ENCODE assay signal across 24 mouse cellular contexts in genomic region chr13:107848871-107849270, GRCm38 (mm10).
DNase-seq lines count a peak whose midpoint lies in the region; ATAC-seq lines count a peak whose summit lies in the region.
"Had no signal": no experiment of that assay in that cellular context is flagged by ENCODE, and none has a peak within 500 bp of the region (broad histone marks: within the 10 kb centered on the region; RNA-seq: fewer than 3 reads in every experiment).

No protein-coding gene starts in this region.

- ATAC-seq in heart, embryonic 14.5 days (ENCODE audit: insufficient number of reproducible peaks, insufficient read depth, low FRiP score, low read depth) = no peak
- ATAC-seq in megakaryocyte, adult 5-6 weeks (ENCODE audit: poor library complexity, severe bottlenecking) = no peak
- no peak for ATAC-seq in hindbrain, embryonic 16.5 days
- ATAC-seq: activated CD4-positive, CD25-positive, alpha-beta regulatory T cell, adult 4 months; CD4-positive, CD25-positive, alpha-beta regulatory T cell, adult 4 months; forebrain, embryonic 14.5 days; forebrain, postnatal 0 days; intestine, embryonic 15.5 days had no signal

- DNase-seq in heart, postnatal 10 days = no peak
- peak; percentile 15 for DNase-seq in ZHBTc4 (ENCODE audit: low read depth, low spot score)
- DNase-seq in brain, adult 2 months (ENCODE audit: low read depth, low spot score) = peak; percentile 45
- DNase-seq: adrenal gland, adult 8-10 months; adrenal gland, postnatal 25 days; cerebellum, adult 18-20 months; cerebellum, adult 9-10 months; cerebellum, postnatal 25 days; forebrain, postnatal 0 days; gastrocnemius, postnatal 10 days; gastrocnemius, postnatal 36 days had no signal

- intact Hi-C loops in heart, postnatal 10 days (cut with DNase I) = loop anchor here (5.0 kb wide), 1 partner anchor 38 kb away; no protein-coding TSS in a partner anchor

- no peaks in the 10 kb centered on the region for H3K27me3 ChIP-seq in heart, embryonic 14.5 days (ENCODE audit: control insufficient read depth, insufficient read depth, low read length)
- no peaks in the 10 kb centered on the region for H3K27me3 ChIP-seq in megakaryocyte, embryonic 14.5 days (replicated peaks)
- no peaks in the 10 kb centered on the region for H3K27me3 ChIP-seq in hindbrain, embryonic 16.5 days (replicated peaks; ENCODE audit: control insufficient read depth, insufficient read depth, low read length)
- H3K27me3 ChIP-seq: embryonic facial prominence, embryonic 12.5 days; embryonic facial prominence, embryonic 15.5 days; heart, embryonic 12.5 days; hindbrain, embryonic 12.5 days; hindbrain, embryonic 15.5 days; intestine, embryonic 15.5 days had no signal

- H3K9ac ChIP-seq in heart, embryonic 14.5 days (ENCODE audit: low read length) = no peak overlapping the region
- H3K9ac ChIP-seq in hindbrain, embryonic 16.5 days (ENCODE audit: low read depth, low read length) = no peak overlapping the region
- H3K9ac ChIP-seq: embryonic facial prominence, embryonic 12.5 days; embryonic facial prominence, embryonic 15.5 days; forebrain, postnatal 0 days; heart, embryonic 12.5 days; hindbrain, embryonic 12.5 days; hindbrain, embryonic 15.5 days; intestine, embryonic 15.5 days had no signal

- no peak overlapping the region for H3K4me3 ChIP-seq in heart, embryonic 14.5 days (ENCODE audit: control insufficient read depth in 1 of 2, insufficient read depth in 1 of 2, low read depth in 1 of 2, low read length in 2 of 2)
- peak overlapping the region; percentile 38 for H3K4me3 ChIP-seq in megakaryocyte, embryonic 14.5 days (replicated peaks)
- no peak overlapping the region for H3K4me3 ChIP-seq in hindbrain, embryonic 16.5 days (ENCODE audit: low read length)
- H3K4me3 ChIP-seq: embryonic facial prominence, embryonic 12.5 days; embryonic facial prominence, embryonic 15.5 days; heart, embryonic 12.5 days; hindbrain, embryonic 12.5 days; hindbrain, embryonic 15.5 days; intestine, embryonic 15.5 days had no signal

- peaks cover 22 to 34% of the 10 kb centered on the region in 2 experiments for H3K4me1 ChIP-seq in heart, embryonic 14.5 days (ENCODE audit: control insufficient read depth in 2 of 2, insufficient read depth in 2 of 2, low read length in 2 of 2)
- peaks cover 76% of the 10 kb centered on the region for H3K4me1 ChIP-seq in megakaryocyte, embryonic 14.5 days
- H3K4me1 ChIP-seq in hindbrain, embryonic 16.5 days (ENCODE audit: control insufficient read depth, insufficient read depth, low read depth, low read length) = peaks cover 30% of the 10 kb centered on the region

- H3K36me3 ChIP-seq in heart, embryonic 14.5 days (ENCODE audit: control insufficient read depth, insufficient read depth, low read length) = no peaks in the 10 kb centered on the region
- H3K36me3 ChIP-seq in megakaryocyte, embryonic 14.5 days (replicated peaks; ENCODE audit: low read length) = peaks cover 44% of the 10 kb centered on the region
- H3K36me3 ChIP-seq in hindbrain, embryonic 16.5 days (ENCODE audit: control insufficient read depth, insufficient read depth, low read length) = no peaks in the 10 kb centered on the region
- H3K36me3 ChIP-seq: embryonic facial prominence, embryonic 12.5 days; embryonic facial prominence, embryonic 15.5 days; heart, embryonic 12.5 days; hindbrain, embryonic 12.5 days; hindbrain, embryonic 15.5 days; intestine, embryonic 15.5 days had no signal

- no peaks in the 10 kb centered on the region for H3K9me3 ChIP-seq in heart, embryonic 14.5 days (ENCODE audit: control insufficient read depth, low read length)
- H3K9me3 ChIP-seq in megakaryocyte, embryonic 14.5 days = no peaks in the 10 kb centered on the region
- H3K9me3 ChIP-seq in hindbrain, embryonic 16.5 days (ENCODE audit: control insufficient read depth, low read length) = no peaks in the 10 kb centered on the region
- H3K9me3 ChIP-seq: embryonic facial prominence, embryonic 12.5 days; embryonic facial prominence, embryonic 15.5 days; heart, embryonic 12.5 days; hindbrain, embryonic 12.5 days; hindbrain, embryonic 15.5 days; intestine, embryonic 15.5 days had no signal

- H3K4me2 ChIP-seq in heart, embryonic 14.5 days (ENCODE audit: low read length) = 0 out of 2 replicates have a peak overlapping the region, but pooled peaks have one; percentile 10
- no peak overlapping the region for H3K4me2 ChIP-seq in hindbrain, embryonic 16.5 days (ENCODE audit: low read length)
- H3K4me2 ChIP-seq: embryonic facial prominence, embryonic 12.5 days; embryonic facial prominence, embryonic 15.5 days; heart, embryonic 12.5 days; hindbrain, embryonic 12.5 days; hindbrain, embryonic 15.5 days; intestine, embryonic 15.5 days had no signal

- WGBS in heart, embryonic 14.5 days = 44% methylated on average over 7 of the region's 7 CpGs
- 59% methylated on average over 7 of the region's 7 CpGs for WGBS in hindbrain, embryonic 16.5 days

- H3K27ac ChIP-seq in heart, embryonic 14.5 days (replicated peaks in 1 of 2; ENCODE audit: control insufficient read depth in 1 of 2, insufficient read depth in 1 of 2, low read depth in 2 of 2, low read length in 2 of 2) = no peak overlapping the region
- no peak overlapping the region for H3K27ac ChIP-seq in hindbrain, embryonic 16.5 days (ENCODE audit: low read depth, low read length)
- H3K27ac ChIP-seq: embryonic facial prominence, embryonic 12.5 days; embryonic facial prominence, embryonic 15.5 days; hindbrain, embryonic 12.5 days; hindbrain, embryonic 15.5 days; intestine, embryonic 15.5 days had no signal

Comparison
In these comparisons a context has a peak if more than half of its experiments do, and no peak if none do; other contexts are left out.
1. DNase-seq: peak in ZHBTc4 (single experiment) and brain, adult 2 months (single experiment); none in heart, postnatal 10 days (0 of 2).